Mouse (Mus musculus) kidney, embryonic 14.5 days (tissue): Measurements from ENCODE around the gene Acod1. TPM values are rescaled to one million over a fixed set of nuclear protein-coding genes. Genes with fewer than 3 reads are reported as not detected.

Experiments used
- ATAC-seq: fragments of 200-750 bp; cut with Nextera tagmentation; 2 replicates; pipeline ENCODE4 v1.8.0; 2017; ENCODE audit warnings: moderate number of reproducible peaks, mild to moderate bottlenecking, moderate TSS enrichment, moderate library complexity; ENCODE audit not compliant: low FRiP score, low TSS enrichment
- H3K27ac ChIP-seq: fragments of 300-500 bp; sonication (generic); 2 replicates; pipeline ENCODE4 v1.5.1; 2014; ENCODE audit warnings: low read depth, mild to moderate bottlenecking, low read length, moderate library complexity, mixed read lengths
- H3K27me3 ChIP-seq: fragments of 300-500 bp; sonication (generic); 2 replicates; pipeline ENCODE4 v1.6.1; 2014; ENCODE audit warnings: mild to moderate bottlenecking, low read length; ENCODE audit not compliant: control insufficient read depth, insufficient read depth
- H3K36me3 ChIP-seq: fragments of 300-500 bp; sonication (generic); 2 replicates; pipeline ENCODE4 v1.6.1; 2014; ENCODE audit warnings: low read length, mixed read lengths; ENCODE audit not compliant: control insufficient read depth, insufficient read depth
- H3K4me1 ChIP-seq: fragments of 300-500 bp; sonication (generic); 2 replicates; pipeline ENCODE4 v1.6.1; 2014; ENCODE audit warnings: low read length, mixed read lengths; ENCODE audit not compliant: control insufficient read depth, insufficient read depth
- H3K4me2 ChIP-seq: fragments of 300-500 bp; sonication (generic); replicated peaks from 2 replicates; pipeline ENCODE4 v1.6.1; 2014; ENCODE audit warnings: low read depth, mild to moderate bottlenecking, low read length
- H3K4me3 ChIP-seq: fragments of 300-500 bp; sonication (generic); 2 replicates; pipeline ENCODE4 v1.5.1; 2014; ENCODE audit warnings: mild to moderate bottlenecking, low read length
- H3K9ac ChIP-seq: fragments of 300-500 bp; sonication (generic); 2 replicates; pipeline ENCODE4 v1.6.1; 2014; ENCODE audit warnings: low read depth, mild to moderate bottlenecking, low read length, moderate library complexity
- H3K9me3 ChIP-seq: fragments of 300-500 bp; sonication (generic); 2 replicates; pipeline ENCODE4 v1.6.1; 2016; ENCODE audit warnings: low read length; ENCODE audit not compliant: control insufficient read depth
- WGBS: fragments of 180-500 bp; shearing (Covaris S2); extraction: QIAGEN DNeasy Blood & Tissue Kit; methylation state at CpG from one replicate; pipeline ENCODE4 v1.1.7; 2014; 5-methylcytosine and 5-hydroxymethylcytosine counted together
- polyA plus RNA-seq: library from polyadenylated mRNA; unstranded; fragments of >200 nt; fragmentation: Nextera tagmentation; extraction: Ambion mirVana; gene quantifications from 2 replicates; pipeline ENCODE4 v1.2.1, GENCODE M21; 2014

Gene Acod1
- polyA plus RNA-seq, 1 experiment from 2014 or later = not detected

GRCm38 (mm10) chr14:103078006-103078912 is 31.5 kb downstream of the Acod1 start:
- peaks cover 42% of the 10 kb centered on the region for H3K36me3 ChIP-seq
- ATAC-seq = no peak
- H3K4me1 ChIP-seq = no peaks in the 10 kb centered on the region
- H3K9ac ChIP-seq = no peak overlapping the region
- H3K4me2 ChIP-seq = no peak overlapping the region
- H3K27me3 ChIP-seq = no peaks in the 10 kb centered on the region
- no peaks in the 10 kb centered on the region for H3K9me3 ChIP-seq
- no peak overlapping the region for H3K4me3 ChIP-seq
- 87% methylated on average over 16 of the region's 16 CpGs for WGBS
- no peak overlapping the region for H3K27ac ChIP-seq

- 88% methylated on average over 9 of the region's 9 CpGs for WGBS
- peaks cover 37% of the 10 kb centered on the region for H3K36me3 ChIP-seq
Observed at GRCm38 (mm10) chr14:103079209-103079977, 32.6 kb downstream of the Acod1 start.

GRCm38 (mm10) chr14:103085840-103086533 is 39.2 kb downstream of the Acod1 start:
- Histone ChIP-seq H3K9me3 (no peaks in the 10 kb centered on the region), H3K27me3 (no peaks in the 10 kb centered on the region), H3K4me3 (no peak overlapping the region), H3K27ac (no peak overlapping the region), H3K36me3 (peaks cover 58% of the 10 kb centered on the region), H3K9ac (no peak overlapping the region), H3K4me2 (no peak overlapping the region), H3K4me1 (no peaks in the 10 kb centered on the region)
- no peak for ATAC-seq
- WGBS = 82% methylated on average over 1 of the region's 1 CpGs

More at GRCm38 (mm10) chr14:103079209-103079977, 32.6 kb downstream of the Acod1 start:
- Histone ChIP-seq H3K4me3 (no peak overlapping the region), H3K4me2 (no peak overlapping the region), H3K27ac (no peak overlapping the region), H3K9ac (no peak overlapping the region), H3K9me3 (no peaks in the 10 kb centered on the region), H3K4me1 (no peaks in the 10 kb centered on the region), H3K27me3 (no peaks in the 10 kb centered on the region)
- no peak for ATAC-seq

- no peaks in the 10 kb centered on the region for H3K27me3 ChIP-seq
- 95% methylated on average over 4 of the region's 4 CpGs for WGBS
- no peak overlapping the region for H3K9ac ChIP-seq
- H3K36me3 ChIP-seq = peaks cover 61% of the 10 kb centered on the region
- H3K4me1 ChIP-seq = no peaks in the 10 kb centered on the region
- no peak for ATAC-seq
- H3K4me3 ChIP-seq = no peak overlapping the region
- H3K27ac ChIP-seq = no peak overlapping the region
- H3K4me2 ChIP-seq = no peak overlapping the region
- H3K9me3 ChIP-seq = no peaks in the 10 kb centered on the region
Observed at GRCm38 (mm10) chr14:103086671-103087324, 40.0 kb downstream of the Acod1 start.

- Histone ChIP-seq H3K9me3 (no peaks in the 10 kb centered on the region), H3K27me3 (no peaks in the 10 kb centered on the region), H3K9ac (no peak overlapping the region), H3K4me1 (no peaks in the 10 kb centered on the region), H3K4me2 (no peak overlapping the region), H3K27ac (no peak overlapping the region), H3K36me3 (peaks cover 63% of the 10 kb centered on the region), H3K4me3 (no peak overlapping the region)
- 75% methylated on average over 5 of the region's 5 CpGs for WGBS
- no peak for ATAC-seq
Observed at GRCm38 (mm10) chr14:103087846-103088245, 41.1 kb downstream of the Acod1 start.

- no peak overlapping the region for H3K4me2 ChIP-seq
- 76% methylated on average over 6 of the region's 6 CpGs for WGBS
- H3K4me3 ChIP-seq = no peak overlapping the region
- H3K36me3 ChIP-seq = peaks cover 61% of the 10 kb centered on the region
- no peak overlapping the region for H3K27ac ChIP-seq
- ATAC-seq = no peak
- H3K9me3 ChIP-seq = no peaks in the 10 kb centered on the region
- no peaks in the 10 kb centered on the region for H3K27me3 ChIP-seq
- no peaks in the 10 kb centered on the region for H3K4me1 ChIP-seq
- no peak overlapping the region for H3K9ac ChIP-seq
Observed at GRCm38 (mm10) chr14:103088624-103089023, 41.8 kb downstream of the Acod1 start.

- H3K36me3 ChIP-seq = peaks cover 39% of the 10 kb centered on the region
- 84% methylated on average over 3 of the region's 3 CpGs for WGBS
Observed at GRCm38 (mm10) chr14:103093236-103093635, 46.5 kb downstream of the Acod1 start.

GRCm38 (mm10) chr14:103093670-103094069 is 46.9 kb downstream of the Acod1 start:
- ATAC-seq = no peak
- H3K36me3 ChIP-seq = peaks cover 35% of the 10 kb centered on the region
- H3K27me3 ChIP-seq = no peaks in the 10 kb centered on the region
- H3K9ac ChIP-seq = no peak overlapping the region
- H3K4me3 ChIP-seq = no peak overlapping the region
- H3K4me2 ChIP-seq = no peak overlapping the region
- WGBS = 58% methylated on average over 4 of the region's 4 CpGs
- no peaks in the 10 kb centered on the region for H3K4me1 ChIP-seq
- no peaks in the 10 kb centered on the region for H3K9me3 ChIP-seq
- H3K27ac ChIP-seq = no peak overlapping the region

More at GRCm38 (mm10) chr14:103093236-103093635, 46.5 kb downstream of the Acod1 start:
- Histone ChIP-seq H3K27me3 (no peaks in the 10 kb centered on the region), H3K4me3 (no peak overlapping the region), H3K4me1 (no peaks in the 10 kb centered on the region), H3K27ac (no peak overlapping the region), H3K4me2 (no peak overlapping the region), H3K9me3 (no peaks in the 10 kb centered on the region), H3K9ac (no peak overlapping the region)
- ATAC-seq = no peak
